Mouse (Mus musculus): Measurements from ENCODE around the gene Pmepa1. TPM values are rescaled to one million over a fixed set of nuclear protein-coding genes. Genes with fewer than 3 reads are reported as not detected.

Pmepa1 gene
- total and polyA plus RNA-seq, 3 experiments = not detected

DNA sequence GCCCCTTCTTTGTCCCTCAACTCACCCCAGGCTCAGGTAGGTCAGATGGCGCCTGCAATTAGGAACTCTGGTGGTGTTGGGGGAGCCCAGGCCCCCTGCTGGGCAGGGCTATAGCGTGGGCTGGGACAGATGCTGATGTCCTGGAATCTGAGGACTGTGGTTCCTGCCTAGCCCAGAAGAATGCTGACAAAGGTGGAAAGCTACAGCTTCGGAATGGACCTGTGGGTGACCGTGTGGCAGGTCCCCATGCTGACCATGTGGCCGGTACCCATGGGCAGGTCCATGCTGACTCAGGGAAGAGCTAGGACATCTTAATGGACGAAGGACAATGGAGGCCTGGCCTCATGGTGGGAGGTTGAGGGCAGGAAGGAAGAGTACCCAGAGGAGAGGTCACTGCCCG, 93.5 kb downstream of the Pmepa1 start:
- Histone ChIP-seq H3K9ac (ENCODE audit: control insufficient read depth, low read depth, low read length, poor library complexity, severe bottlenecking) (no peak overlapping the region), H3K27ac (ENCODE audit: control insufficient read depth, low read depth, low read length) (no peak overlapping the region), H3K27me3 (ENCODE audit: control insufficient read depth in 1 of 2, insufficient read depth in 2 of 2, low read length in 2 of 2) (no peaks in the 10 kb centered on the region), H3K79me2 (ENCODE audit: control insufficient read depth, insufficient read depth, low read length, poor library complexity) (no peaks in the 10 kb centered on the region), H3K36me3 (ENCODE audit: control insufficient read depth in 1 of 2, insufficient read depth in 2 of 2, low read length in 2 of 2) (no peaks in the 10 kb centered on the region), H3K4me3 (ENCODE audit: control insufficient read depth in 1 of 2, insufficient read depth in 1 of 2, low read depth in 2 of 2, low read length in 2 of 2) (no peak overlapping the region), H3K9me3 (replicated peaks; ENCODE audit: insufficient read depth, low read length) (no peaks in the 10 kb centered on the region), H3K4me1 (ENCODE audit: control insufficient read depth in 1 of 2, insufficient read depth in 2 of 2, low read length in 2 of 2) (no peaks in the 10 kb centered on the region)
- TF ChIP-seq TAL1 (IDR thresholded peaks at IDR 0.05; ENCODE audit: low read length) (no peak), KAT2A (conservative IDR thresholded peaks at IDR 0.05; ENCODE audit: low read depth, low read length) (no peak), MYC (IDR thresholded peaks at IDR 0.05; ENCODE audit: low read depth, low read length) (no peak), E2F4 (IDR thresholded peaks at IDR 0.05; ENCODE audit: borderline replicate concordance, low read depth, low read length) (no peak)
- DNase-seq (ENCODE audit: low read depth, low spot score) = no peak

DNA sequence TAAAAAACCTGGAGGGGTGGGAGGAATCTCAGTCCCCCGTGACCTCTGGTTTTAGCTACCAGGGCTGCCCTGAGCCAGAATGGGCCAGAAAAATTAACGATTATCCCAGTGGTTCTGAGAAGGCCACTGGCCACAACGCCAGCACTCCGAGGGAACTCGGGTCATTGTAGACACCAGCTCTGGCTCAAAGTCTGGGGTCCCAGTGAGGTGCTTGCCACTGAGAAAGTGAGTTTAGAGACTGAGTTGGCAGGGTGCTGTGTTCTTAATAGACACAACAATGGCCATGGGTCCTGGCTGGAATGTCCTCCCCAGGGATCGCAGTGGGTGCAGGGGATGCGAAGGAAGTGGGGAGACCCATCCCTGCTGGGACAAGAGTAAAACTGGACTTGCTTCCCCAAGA, 94.4 kb downstream of the Pmepa1 start:
- DNase-seq (ENCODE audit: low read depth, low spot score) = no peak
- Histone ChIP-seq H3K36me3 (ENCODE audit: control insufficient read depth in 1 of 2, insufficient read depth in 2 of 2, low read length in 2 of 2) (no peaks in the 10 kb centered on the region), H3K9ac (ENCODE audit: control insufficient read depth, low read depth, low read length, poor library complexity, severe bottlenecking) (no peak overlapping the region), H3K4me3 (ENCODE audit: control insufficient read depth in 1 of 2, insufficient read depth in 1 of 2, low read depth in 2 of 2, low read length in 2 of 2) (no peak overlapping the region), H3K79me2 (ENCODE audit: control insufficient read depth, insufficient read depth, low read length, poor library complexity) (no peaks in the 10 kb centered on the region), H3K27me3 (ENCODE audit: control insufficient read depth in 1 of 2, insufficient read depth in 2 of 2, low read length in 2 of 2) (no peaks in the 10 kb centered on the region), H3K9me3 (replicated peaks; ENCODE audit: insufficient read depth, low read length) (no peaks in the 10 kb centered on the region), H3K27ac (ENCODE audit: control insufficient read depth, low read depth, low read length) (no peak overlapping the region), H3K4me1 (ENCODE audit: control insufficient read depth in 1 of 2, insufficient read depth in 2 of 2, low read length in 2 of 2) (no peaks in the 10 kb centered on the region)
- TF ChIP-seq GABPA (IDR thresholded peaks at IDR 0.05; ENCODE audit: low read depth, low read length) (no peak), ZMIZ1 (IDR thresholded peaks at IDR 0.05; ENCODE audit: low read depth, low read length) (no peak), POLR2AphosphoS5 (IDR thresholded peaks at IDR 0.05; ENCODE audit: borderline replicate concordance, low read depth, low read length) (no peak), MEF2A (IDR thresholded peaks at IDR 0.05; ENCODE audit: extremely low read depth, insufficient replicate concordance, low read depth, low read length, poor library complexity, severe bottlenecking) (no peak), USF2 (IDR thresholded peaks at IDR 0.05; ENCODE audit: borderline replicate concordance in 1 of 2, insufficient read depth in 1 of 2, low read depth in 1 of 2, low read length in 2 of 2) (no peak), RAD21 (IDR thresholded peaks at IDR 0.05; ENCODE audit: low read depth, low read length) (no peak), POLR2A (IDR thresholded peaks at IDR 0.05; ENCODE audit: control insufficient read depth in 1 of 2, insufficient read depth in 1 of 2, low read depth in 1 of 2, low read length in 2 of 2, poor library complexity in 1 of 2) (no peak), ZC3H11A (IDR thresholded peaks at IDR 0.05; ENCODE audit: low read depth, low read length) (no peak), SMC3 (IDR thresholded peaks at IDR 0.05; ENCODE audit: low read depth, low read length) (no peak), ZNF384 (IDR thresholded peaks at IDR 0.05; ENCODE audit: low read depth, low read length) (no peak), CHD1 (IDR thresholded peaks at IDR 0.05; ENCODE audit: low read depth, low read length) (no peak), NRF1 (IDR thresholded peaks at IDR 0.05; ENCODE audit: insufficient read depth, low read depth, low read length, poor library complexity, severe bottlenecking) (no peak)

Data from MEL (cell line).